Mouse (Mus musculus) thymus, postnatal 14 days (tissue): ENCODE measurements around the gene Akip1.

Experiments used
- DNase-seq: peaks from one replicate; pipeline ENCODE4 v3.0.0; 2021

Gene Akip1

GRCm38 (mm10) chr7:109703190-109704015, at the start of gene Akip1, which contains the start of gene St5:
TSS of gene Akip1 (plus strand) at chr7:109703690.
TSS of gene St5 (minus strand) at chr7:109703605.
- peak; percentile 99 for DNase-seq

GRCm38 (mm10) chr7:109654871-109655270, 48.6 kb upstream of the Akip1 start:
- no peak for DNase-seq

- DNase-seq, result no peak
These were observed 45.6 kb upstream of the Akip1 start for GRCm38 (mm10) chr7:109657884-109658283.

- DNase-seq, result no peak
These were observed 44.2 kb upstream of the Akip1 start for GRCm38 (mm10) chr7:109659278-109659677.

GRCm38 (mm10) chr7:109662626-109663025, 40.9 kb upstream of the Akip1 start:
- DNase-seq, result no peak

GRCm38 (mm10) chr7:109666664-109667063, 36.8 kb upstream of the Akip1 start:
- DNase-seq, result no peak

GRCm38 (mm10) chr7:109669426-109670170, 33.9 kb upstream of the Akip1 start:
- no peak for DNase-seq

GRCm38 (mm10) chr7:109671581-109672471, 31.7 kb upstream of the Akip1 start:
- peak; percentile 43 for DNase-seq

GRCm38 (mm10) chr7:109674944-109675628, 28.4 kb upstream of the Akip1 start:
- DNase-seq, result no peak

GRCm38 (mm10) chr7:109680284-109680683, 23.2 kb upstream of the Akip1 start:
- no peak for DNase-seq

- DNase-seq, result no peak
These were observed 22.6 kb upstream of the Akip1 start for GRCm38 (mm10) chr7:109680879-109681278.

- DNase-seq, result no peak
These were observed 16.8 kb upstream of the Akip1 start for GRCm38 (mm10) chr7:109686585-109687128.

- no peak for DNase-seq
These were observed 13.4 kb upstream of the Akip1 start for GRCm38 (mm10) chr7:109690101-109690500.

GRCm38 (mm10) chr7:109690961-109691360, 12.5 kb upstream of the Akip1 start:
- no peak for DNase-seq

GRCm38 (mm10) chr7:109694576-109695338, 8.7 kb upstream of the Akip1 start:
- DNase-seq, result no peak

GRCm38 (mm10) chr7:109695339-109695726, 8.2 kb upstream of the Akip1 start:
- no peak for DNase-seq

GRCm38 (mm10) chr7:109700213-109700612, 3.3 kb upstream of the Akip1 start:
- DNase-seq, result no peak

- no peak for DNase-seq
These were observed 769 bp upstream of the Akip1 start for GRCm38 (mm10) chr7:109702721-109703120.

- no peak for DNase-seq
These were observed 507 bp downstream of the Akip1 start for GRCm38 (mm10) chr7:109704016-109704377.

- DNase-seq, result no peak
These were observed 971 bp downstream of the Akip1 start for GRCm38 (mm10) chr7:109704461-109704860.
